Mouse (Mus musculus) left cerebral cortex, adult 11 months (tissue): ENCODE results near the gene Gm21188.
"Not testable (repeated sequence)": the region's sequence is repeated elsewhere in the genome, so short reads cannot be mapped to it uniquely, and the experiment has no call there.

Experiments used
- DNase-seq: peaks from one replicate; pipeline ENCODE4 v3.0.0; 2022; ENCODE audit warnings: low spot score

The Gm21188 gene

DNA sequence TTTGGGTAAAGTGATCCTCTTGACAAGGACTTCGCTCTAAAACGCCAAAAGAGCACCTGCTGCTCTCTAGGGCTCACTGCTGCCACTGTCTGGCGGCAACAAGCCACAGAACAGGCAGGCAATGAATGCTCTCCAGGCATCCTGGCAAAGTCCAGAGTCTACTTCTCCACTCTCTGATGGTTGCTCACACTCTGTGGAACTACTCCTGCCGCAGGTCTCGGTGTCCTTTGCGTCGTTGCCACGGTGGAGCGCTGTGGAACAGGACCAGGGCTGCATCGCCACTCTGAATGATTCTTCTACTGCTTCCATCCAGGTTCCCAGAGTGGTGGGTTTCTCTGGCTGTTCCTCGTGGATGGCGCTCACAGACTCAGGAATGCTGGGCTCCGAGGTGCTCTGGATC, 25.6 kb downstream of the Gm21188 start:
- not testable (repeated sequence) for DNase-seq

DNA sequence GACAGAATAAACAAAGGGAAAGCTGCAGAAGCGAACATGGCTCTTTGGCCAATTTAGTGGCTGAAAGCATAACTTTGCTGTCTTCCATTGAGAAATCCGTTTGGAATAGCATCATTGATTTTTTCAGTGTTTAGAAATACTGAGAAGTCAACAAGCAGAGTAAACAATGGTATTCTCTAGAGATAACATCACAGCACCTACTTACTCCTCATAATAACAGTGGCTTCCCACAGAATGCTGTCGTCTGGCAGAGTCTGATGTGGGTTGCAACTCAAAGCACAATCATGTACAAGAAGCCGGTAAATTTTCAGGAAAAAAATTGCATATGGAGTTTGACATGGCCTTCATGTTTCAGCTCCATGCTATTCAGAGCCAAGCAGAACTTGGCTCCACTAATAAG, 26.4 kb downstream of the Gm21188 start:
- DNase-seq = not testable (repeated sequence)

DNA sequence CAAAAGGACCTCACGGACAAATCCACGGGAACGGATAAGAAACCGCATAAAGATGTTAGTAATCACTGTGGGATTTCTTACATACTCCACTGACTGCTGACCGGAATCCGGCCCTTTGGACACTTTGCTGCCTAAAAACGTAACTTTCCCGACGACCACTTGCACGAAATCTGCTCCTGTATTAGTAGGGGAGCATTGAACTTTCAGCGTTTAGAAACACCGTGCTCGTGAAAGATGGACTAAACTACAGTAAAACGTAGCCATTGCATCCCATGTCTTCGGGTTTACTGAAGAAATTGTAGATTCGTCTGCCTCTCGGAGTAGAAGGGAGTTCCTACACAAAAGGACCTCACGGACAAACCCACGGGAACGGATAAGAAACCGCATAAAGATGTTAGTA, 27.0 kb downstream of the Gm21188 start:
- not testable (repeated sequence) for DNase-seq

- DNase-seq = not testable (repeated sequence)
Measured at GRCm38 (mm10) chr13:120024581-120024980, 27.4 kb downstream of the Gm21188 start.

DNA sequence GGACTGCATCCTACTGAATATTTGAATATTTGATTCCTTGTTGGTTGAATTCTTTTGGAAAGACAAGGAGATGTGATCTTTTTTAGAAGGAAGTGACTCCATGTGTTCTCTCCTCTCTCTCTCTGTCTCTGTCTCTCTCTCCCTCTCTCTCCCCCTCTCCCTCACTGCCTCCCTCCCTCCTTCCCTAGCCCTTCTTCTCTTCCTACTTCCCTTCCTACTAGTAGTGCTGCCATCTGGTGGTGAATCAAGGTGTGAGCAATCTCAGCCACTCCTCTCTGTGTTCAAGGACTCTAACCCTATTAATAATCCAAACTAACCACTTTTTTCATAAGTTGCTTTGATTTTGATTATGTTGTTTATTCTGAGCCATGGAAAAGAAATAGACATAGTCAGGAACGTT, 30.5 kb downstream of the Gm21188 start:
- not testable (repeated sequence) for DNase-seq

- DNase-seq = not testable (repeated sequence)
Measured at GRCm38 (mm10) chr13:120015348-120016007, 36.5 kb downstream of the Gm21188 start.

DNA sequence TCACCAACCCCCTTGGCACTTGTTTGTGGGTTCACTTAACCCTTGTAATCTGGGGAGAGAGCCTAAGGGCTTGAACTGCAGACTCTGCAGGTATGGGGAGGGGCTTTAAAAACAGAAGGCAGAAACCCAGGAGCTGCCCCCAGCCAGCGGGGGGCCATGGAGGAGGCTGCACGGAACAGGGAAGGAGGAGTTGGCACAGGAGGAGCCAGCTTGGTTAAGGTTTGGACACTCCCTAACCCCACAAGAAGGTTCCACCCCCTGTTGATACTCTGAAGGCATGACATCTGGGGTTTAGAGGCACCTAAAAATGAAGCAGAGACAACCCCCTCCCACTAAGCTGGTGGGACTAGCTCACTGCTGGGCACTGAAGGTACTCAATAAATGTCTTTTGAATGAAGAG, 38.0 kb downstream of the Gm21188 start:
- DNase-seq = not testable (repeated sequence)

DNA sequence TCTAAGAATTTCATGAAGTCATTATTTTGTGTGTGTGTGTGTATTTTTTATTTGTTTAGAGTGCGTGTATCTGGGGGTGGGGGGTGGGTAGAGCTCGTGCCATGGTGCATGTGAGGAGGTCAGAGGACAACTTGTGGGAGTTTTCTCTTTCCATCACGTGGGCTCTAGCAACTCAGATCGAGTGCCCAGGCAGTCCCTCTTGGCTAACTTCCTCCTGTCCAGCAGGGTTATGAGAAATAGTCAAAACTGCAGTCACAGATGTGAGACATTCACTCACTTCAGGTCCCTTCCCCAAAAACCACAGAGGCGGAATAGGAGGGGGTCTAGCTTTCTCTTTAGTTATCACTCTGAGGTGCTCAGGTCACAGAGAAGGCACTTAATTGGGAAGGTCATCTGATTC, 38.5 kb downstream of the Gm21188 start:
- DNase-seq = not testable (repeated sequence)

GRCm38 (mm10) chr13:120010068-120010467, 41.9 kb downstream of the Gm21188 start:
- DNase-seq = not testable (repeated sequence)

DNA sequence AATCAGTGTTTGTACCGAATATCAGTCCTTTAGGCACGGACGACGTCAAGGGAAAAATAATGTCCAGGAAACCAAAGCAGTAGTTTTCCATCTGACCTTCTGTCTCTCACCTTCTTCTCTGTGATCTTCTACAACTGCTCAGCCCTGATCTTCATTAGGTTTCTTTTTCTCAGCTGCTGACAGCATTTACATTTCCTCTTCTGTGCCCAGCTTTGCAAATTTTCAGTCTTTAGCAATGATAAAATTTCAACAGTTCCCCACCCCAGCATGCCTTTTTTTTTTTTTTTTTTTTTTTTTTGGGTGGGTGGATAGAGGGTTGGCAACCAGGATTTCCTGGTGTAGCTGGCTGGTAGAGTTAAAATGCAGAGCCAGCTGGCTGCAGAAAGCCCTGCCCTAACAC, 52.8 kb downstream of the Gm21188 start:
- not testable (repeated sequence) for DNase-seq

DNA sequence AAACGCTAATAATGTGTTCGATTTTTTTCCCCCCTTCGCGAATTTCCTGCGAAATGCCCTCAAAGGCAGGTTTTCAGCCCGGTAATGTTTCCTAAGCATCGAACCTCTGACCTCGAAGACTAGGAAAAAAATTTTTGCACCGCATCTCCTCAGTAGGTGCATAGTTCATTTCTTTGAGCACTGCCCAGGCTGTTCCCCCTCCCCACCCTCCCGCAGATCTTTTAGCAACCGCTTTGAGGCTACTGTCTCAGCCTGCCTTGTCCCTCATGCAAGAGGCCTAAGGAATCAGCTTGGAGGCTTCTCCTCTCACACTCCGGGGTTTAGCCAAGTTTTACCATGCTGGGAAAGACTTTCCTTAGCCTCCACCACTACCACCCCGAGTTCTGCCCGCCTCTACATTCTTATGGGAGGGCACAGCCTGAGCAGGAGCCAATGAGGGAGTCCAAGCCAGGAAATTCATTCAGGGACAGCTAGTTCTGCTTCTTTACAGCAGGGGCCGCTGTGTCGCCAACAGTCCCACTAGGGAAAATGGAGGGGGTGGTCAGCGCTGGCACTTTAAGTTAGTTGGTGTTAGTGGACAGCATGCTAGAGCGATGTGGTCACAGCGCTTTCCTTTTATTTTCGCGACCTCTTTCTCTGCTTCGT, 53.4 kb downstream of the Gm21188 start:
- not testable (repeated sequence) for DNase-seq

- DNase-seq = not testable (repeated sequence)
Measured at GRCm38 (mm10) chr13:119991917-119992496, 60.0 kb downstream of the Gm21188 start.

DNA sequence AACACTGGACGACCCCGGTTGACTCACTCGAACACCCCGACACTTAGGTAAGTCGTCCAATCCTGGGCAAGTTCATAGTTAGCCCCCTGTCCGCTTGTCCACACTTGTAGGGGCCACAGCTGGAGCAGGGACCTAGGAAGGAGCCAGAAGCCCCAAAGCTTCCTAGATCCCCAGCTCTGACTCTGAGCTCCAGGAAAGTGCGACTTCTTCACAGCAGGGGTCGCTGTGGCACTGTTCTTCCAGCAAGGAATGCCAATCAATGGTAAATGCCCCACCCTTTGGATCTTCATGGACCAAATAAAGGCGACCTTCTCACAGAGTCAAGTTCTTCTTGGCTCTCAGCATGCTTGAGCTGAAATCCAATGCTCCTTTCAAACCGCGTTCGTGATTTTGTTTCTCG, 60.7 kb downstream of the Gm21188 start:
- DNase-seq = not testable (repeated sequence)
